Mouse (Mus musculus) layer of hippocampus, postnatal 25 days (tissue): ENCODE data around the gene Crb1. TPM values are rescaled to one million over a fixed set of nuclear protein-coding genes. Genes with fewer than 3 reads are reported as not detected.
"Not testable (repeated sequence)": the region's sequence is repeated elsewhere in the genome, so short reads cannot be mapped to it uniquely, and the experiment has no call there.

Experiments used
- DNase-seq, 2 experiments: peaks; one replicate each; pipeline ENCODE4 v3.0.0; 2022; ENCODE audit warnings: mixed read lengths in 2 of 2, low spot score in 1 of 2; ENCODE audit errors: extremely low spot score in 1 of 2
- total RNA-seq, 2 experiments: library from RNA; stranded (reverse); gene quantifications; 2 replicates each; pipeline ENCODE4 v1.2.3; 2021

Crb1 gene
- total RNA-seq, 2 experiments from 2014 or later = 0.57 to 0.61 TPM

GRCm38 (mm10) chr1:139340178-139340859, 36.6 kb downstream of the Crb1 start:
- DNase-seq = no peak

DNA sequence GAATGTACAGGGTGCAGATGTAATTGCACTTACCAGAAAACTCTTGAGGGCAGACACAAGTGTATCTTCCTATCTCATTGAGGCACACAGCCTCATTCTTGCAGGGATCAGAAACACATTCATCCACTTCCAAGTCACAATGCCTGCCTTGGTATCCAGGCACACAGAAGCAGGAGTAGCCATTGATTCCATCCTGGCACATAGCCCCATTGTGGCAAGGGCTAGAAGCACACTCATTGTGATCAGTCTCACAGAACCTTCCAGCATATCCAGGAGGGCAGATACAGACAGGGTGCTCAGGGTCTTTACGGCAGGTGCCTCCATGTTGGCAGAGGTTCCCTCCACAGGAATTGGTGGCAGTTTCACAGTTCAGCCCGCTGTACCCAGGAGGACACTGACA, 39.9 kb downstream of the Crb1 start:
- no peak for DNase-seq

DNA sequence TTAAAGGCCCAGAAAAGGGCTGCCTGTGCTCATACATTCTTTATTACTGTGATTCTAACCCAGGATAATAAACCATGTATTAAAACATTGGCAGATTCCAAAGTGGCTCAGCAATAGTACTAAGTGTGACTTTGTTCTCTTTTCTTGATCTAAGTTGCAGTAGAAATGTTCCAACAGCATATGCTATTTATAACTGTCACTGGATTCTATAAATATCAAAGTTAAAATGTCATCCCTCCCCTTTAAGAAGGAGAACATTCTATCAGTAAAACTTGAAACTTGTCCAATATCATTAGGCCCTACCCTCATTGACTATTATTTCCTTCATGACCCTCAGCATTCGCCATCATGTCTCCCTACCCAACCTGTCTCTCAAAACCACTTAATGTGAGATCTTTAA, 48.1 kb downstream of the Crb1 start:
- DNase-seq = no peak

GRCm38 (mm10) chr1:139328286-139328685, 48.6 kb downstream of the Crb1 start:
- DNase-seq = no peak

- no peak for DNase-seq
Measured at GRCm38 (mm10) chr1:139325378-139325777, 51.5 kb downstream of the Crb1 start.

DNA sequence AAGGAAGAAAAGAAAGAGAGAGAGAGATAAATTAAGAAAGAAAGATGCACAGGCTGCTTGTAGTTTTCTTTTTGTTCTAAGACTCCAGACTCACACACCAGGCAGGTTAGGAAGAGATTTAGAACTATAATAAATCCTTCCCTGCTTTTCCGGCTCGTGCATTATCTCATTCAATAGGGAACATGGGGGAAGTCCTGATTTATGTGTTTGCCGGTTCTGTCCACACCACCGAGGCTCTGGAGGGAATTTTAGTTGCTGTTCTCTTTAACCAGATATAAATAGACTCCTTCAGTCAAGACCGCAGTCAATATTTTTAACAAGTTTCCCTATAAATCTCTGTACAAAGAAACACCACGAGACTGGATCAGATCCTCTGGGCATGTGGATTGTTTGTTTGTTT, 57.1 kb downstream of the Crb1 start:
- DNase-seq = no peak

- DNase-seq = no peak
Measured at GRCm38 (mm10) chr1:139314297-139314874, 62.5 kb downstream of the Crb1 start.

DNA sequence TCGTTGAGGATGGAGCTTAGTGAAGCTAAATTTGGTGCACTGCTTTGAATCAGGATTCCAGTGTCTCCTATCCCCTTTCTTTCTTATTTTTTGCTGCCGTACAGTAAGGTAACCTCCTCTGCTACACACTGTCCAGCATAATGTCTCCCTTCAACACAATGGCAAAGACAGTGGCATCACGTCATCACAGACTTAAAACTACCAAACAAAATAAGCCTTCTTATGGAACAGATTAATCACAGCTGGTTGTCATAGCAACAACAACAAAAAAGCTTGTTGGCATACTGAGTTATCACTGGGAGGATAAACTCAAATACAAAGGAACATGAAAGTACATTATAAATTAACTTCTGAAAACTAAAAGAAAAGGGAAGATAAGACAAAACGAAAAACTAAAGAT, 68.0 kb downstream of the Crb1 start:
- DNase-seq = no peak

DNA sequence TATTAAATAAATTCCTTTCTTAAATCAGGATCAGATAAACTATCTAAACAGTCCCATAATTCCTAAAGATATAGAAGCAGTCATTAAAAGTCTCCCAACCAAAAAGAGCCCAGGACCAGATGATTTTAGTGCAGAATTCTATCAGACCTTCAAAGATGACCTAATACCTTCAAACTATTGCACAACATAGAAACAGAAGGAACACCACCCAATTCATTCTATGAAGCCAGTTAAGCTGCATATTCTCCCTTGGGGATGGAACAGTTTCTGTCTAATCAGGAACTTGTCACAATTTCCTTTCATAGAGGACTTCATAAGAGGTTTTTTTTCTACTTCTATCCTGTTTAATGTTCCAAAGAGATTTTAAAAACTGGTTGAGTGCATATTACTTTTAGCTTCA, 74.4 kb downstream of the Crb1 start:
- DNase-seq = not testable (repeated sequence)

DNA sequence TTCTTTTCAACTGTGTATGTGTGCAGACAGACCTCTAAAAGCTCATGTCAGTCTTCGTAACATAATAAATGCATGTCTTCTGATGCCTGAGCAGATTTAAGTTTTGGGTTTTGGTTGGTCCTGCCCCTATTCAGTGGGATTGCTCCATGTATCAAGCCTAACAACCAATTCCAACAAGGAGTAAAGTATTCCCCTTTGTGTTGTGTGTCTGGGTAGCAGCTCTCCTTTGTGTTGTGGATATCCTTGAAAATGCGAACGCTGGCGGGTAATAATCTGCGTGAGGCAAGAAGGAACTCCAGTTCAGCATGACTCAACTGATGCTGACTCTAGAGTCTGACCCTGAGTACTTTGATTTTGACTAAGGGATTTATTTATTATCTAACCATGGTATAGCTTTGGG, 75.1 kb downstream of the Crb1 start:
- no peak for DNase-seq

DNA sequence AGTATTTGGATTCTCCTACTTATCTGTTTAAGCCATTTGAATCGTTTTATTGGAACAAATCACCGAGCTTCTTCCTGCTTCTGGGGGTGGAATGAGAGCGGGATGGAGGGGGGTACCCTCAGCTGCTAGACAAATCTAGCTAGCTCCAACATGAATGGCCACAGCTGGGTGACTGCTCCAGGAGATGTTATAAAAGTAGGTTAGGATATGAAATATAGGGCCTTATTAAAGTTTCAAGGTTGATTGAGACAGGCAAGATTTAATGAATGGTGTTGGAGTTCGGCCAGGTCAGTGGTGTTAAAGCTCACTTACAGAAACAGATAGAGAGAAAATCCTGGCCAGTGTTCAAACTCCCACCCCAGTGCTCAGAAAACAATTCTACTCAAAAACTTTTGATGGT, 84.9 kb downstream of the Crb1 start:
- DNase-seq = no peak

GRCm38 (mm10) chr1:139291593-139291992, 85.3 kb downstream of the Crb1 start:
- DNase-seq = no peak

- DNase-seq = no peak
Measured at GRCm38 (mm10) chr1:139276619-139277320, 100.1 kb downstream of the Crb1 start.

- DNase-seq = peak in 1 of 2 experiments; percentile 39
Measured at GRCm38 (mm10) chr1:139267844-139268243, 109.1 kb downstream of the Crb1 start.

DNA sequence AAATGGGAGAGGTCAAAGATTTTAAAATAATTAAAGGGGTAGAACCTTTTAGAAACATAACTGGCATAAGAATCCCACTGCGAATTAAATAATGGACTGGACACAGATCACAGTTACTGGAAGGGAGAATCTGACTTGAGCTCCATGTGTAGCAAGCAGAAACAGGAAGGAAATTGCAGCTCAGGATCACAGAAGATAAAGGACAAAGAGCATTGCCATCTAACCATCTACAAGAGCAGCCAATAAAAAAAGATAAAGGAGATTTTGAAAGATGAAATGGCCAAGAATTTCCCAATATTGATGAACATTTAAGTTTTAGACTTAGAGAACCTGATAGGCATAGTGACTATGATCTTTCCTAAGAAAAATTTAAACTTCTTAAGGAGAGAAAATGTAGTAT, 112.7 kb downstream of the Crb1 start:
- DNase-seq = no peak

DNA sequence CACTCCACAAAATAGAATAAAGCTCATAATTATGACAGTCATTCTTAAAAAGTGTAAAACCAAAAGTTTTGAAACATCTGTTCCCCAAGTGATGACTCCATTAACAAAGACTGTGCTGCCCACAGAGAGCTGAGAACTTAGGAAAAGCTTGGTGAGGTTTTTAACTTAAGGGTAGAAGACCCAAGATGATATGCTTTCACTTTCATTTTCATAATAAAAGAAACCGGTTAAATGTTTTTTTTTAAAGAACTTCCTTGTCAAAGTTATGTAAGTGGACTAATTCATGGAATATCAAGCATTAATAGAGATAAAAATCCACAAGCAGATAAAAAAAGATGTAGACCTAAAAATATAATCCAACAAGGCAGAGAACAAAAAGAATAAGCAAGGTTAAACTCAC, 113.7 kb downstream of the Crb1 start:
- no peak for DNase-seq

DNA sequence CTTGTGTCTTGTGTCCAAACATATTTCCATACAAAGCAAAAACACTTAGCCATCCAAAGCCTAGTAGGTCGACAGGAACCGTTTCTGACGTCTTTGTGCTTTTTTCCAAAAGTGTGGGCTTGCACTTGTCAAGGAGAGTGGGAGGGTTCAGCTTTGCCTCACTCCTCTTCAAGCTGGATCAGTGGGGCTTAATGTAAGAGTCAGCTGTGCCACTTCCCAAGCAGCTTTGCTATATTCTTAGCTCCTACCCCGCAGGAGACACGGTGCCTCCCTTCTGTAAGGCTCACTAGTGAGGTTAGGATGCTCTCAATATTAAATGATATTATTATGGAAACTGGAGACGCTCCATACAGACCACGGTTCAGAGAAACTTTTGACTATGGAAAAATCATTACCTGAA, 121.3 kb downstream of the Crb1 start:
- no peak for DNase-seq

- no peak for DNase-seq
Measured at GRCm38 (mm10) chr1:139252041-139252440, 124.9 kb downstream of the Crb1 start.

- no peak for DNase-seq
Measured at GRCm38 (mm10) chr1:139249159-139249558, 127.7 kb downstream of the Crb1 start.

DNA sequence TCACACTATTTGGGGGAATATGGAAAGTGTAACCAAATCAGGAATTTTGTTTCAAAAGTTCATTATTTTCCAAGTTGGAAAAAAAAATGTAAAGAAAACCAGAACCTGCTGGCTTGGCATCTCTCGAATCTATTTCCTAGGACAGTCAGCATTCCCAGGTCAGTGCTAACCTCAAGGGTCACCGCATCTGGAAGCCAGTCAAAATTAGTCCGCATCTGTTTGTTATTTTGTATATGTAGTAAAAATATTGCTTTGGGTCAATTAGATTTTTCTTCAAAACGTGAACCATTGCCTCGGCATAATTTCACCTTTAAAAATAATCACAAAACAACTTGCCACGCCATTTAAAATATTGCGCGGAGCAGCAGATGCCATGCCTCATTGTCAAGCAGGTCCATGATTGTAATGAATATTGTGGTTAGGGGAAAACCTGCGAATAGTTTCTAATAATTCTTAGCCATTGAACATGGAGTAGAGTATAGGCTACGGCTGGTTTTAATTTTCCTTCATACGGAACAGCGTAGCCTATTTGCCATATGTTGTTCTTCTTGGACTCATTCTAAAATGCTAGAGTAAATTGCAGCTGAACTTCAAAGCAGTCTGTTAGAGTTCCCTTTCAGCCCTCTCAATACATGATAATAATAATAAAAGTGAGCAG, 130.0 kb downstream of the Crb1 start:
- no peak for DNase-seq

DNA sequence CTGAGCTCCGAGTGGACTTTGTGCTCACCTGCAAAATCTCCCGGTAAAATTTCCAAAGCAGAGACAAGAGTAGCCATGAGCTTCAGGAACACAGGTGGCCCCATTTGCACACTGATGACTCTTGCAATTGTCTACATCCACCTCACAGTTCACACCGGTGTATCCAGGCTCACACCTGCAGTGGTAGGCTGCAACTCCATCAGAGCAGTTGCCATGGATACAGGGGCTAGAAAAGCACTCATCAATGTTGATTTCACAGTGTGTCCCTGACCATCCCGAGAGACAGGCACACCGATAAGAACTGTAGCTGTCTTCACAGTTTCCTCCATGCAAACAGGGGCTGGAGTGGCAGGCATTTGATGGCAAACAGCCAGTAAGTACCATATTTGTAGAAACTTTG, 140.1 kb downstream of the Crb1 start:
- no peak for DNase-seq
